Mouse (Mus musculus): Measurements from ENCODE around the gene Tmx2.

GRCm38 (mm10) chr2:84703497-84703896 lies 24.6 kb upstream of the Tmx2 start:
- TF ChIP-seq CTCF (IDR thresholded peaks at IDR 0.05; ENCODE audit: low read depth, low read length) (no peak), POLR2A (IDR thresholded peaks at IDR 0.05; ENCODE audit: extremely low read depth, insufficient read depth, low read length) (no peak)
